Mouse (Mus musculus) ES-E14 (cell line): Measurements from ENCODE around the gene BC048403. TPM values are rescaled to one million over a fixed set of nuclear protein-coding genes. Genes with fewer than 3 reads are reported as not detected.

Experiments used
- DNase-seq: peaks from one replicate; pipeline ENCODE4 v3.0.0-alpha.2; 2013; ENCODE audit warnings: low read depth, low spot score
- H3K27ac ChIP-seq: 2 replicates; pipeline ENCODE4 v1.5.1; 2012; ENCODE audit warnings: low read depth, mild to moderate bottlenecking, low read length, moderate library complexity, mixed read lengths; ENCODE audit not compliant: poor library complexity, insufficient read depth, severe bottlenecking
- H3K36me3 ChIP-seq: 2 replicates; pipeline ENCODE4 v1.6.1; 2012; ENCODE audit warnings: mild to moderate bottlenecking, low read length, moderate library complexity, mixed read lengths; ENCODE audit not compliant: control insufficient read depth, poor library complexity, insufficient read depth, severe bottlenecking
- H3K4me1 ChIP-seq, 2 experiments: fragments of 150-350 bp in 1 of 2; sonication (generic) in 1 of 2; 2 replicates each; pipeline ENCODE4 v1.6.1; 2012; ENCODE audit warnings: low read length in 2 of 2, mild to moderate bottlenecking in 1 of 2, mixed read lengths in 1 of 2; ENCODE audit not compliant: control insufficient read depth in 2 of 2, insufficient read depth in 2 of 2, poor library complexity in 1 of 2
- H3K4me3 ChIP-seq, 2 experiments: fragments of 150-350 bp in 1 of 2; sonication (generic) in 1 of 2; 2 replicates each; pipeline ENCODE4 v1.5.1; 2012; ENCODE audit warnings: low read length in 2 of 2, low read depth in 1 of 2, mild to moderate bottlenecking in 1 of 2, mixed read lengths in 1 of 2; ENCODE audit not compliant: insufficient read depth in 1 of 2, poor library complexity in 1 of 2, severe bottlenecking in 1 of 2
- H3K9ac ChIP-seq: 2 replicates; pipeline ENCODE4 v1.6.1; 2012; ENCODE audit warnings: low read depth, mild to moderate bottlenecking, low read length, mixed read lengths; ENCODE audit not compliant: poor library complexity, insufficient read depth, severe bottlenecking
- H3K9me3 ChIP-seq: fragments of 150-350 bp; sonication (generic); 2 replicates; pipeline ENCODE4 v1.6.1; 2012; ENCODE audit warnings: low read depth, mild to moderate bottlenecking, low read length; ENCODE audit not compliant: control insufficient read depth, insufficient read depth
- CHD2 ChIP-seq: IDR thresholded peaks from 2 replicates; pipeline ENCODE4 v1.6.1; 2014; ENCODE audit warnings: mild to moderate bottlenecking, low read depth, low read length, inconsistent platforms
- HCFC1 ChIP-seq: IDR thresholded peaks from 2 replicates; pipeline ENCODE4 v1.6.1; 2012; ENCODE audit warnings: low read length, inconsistent platforms, borderline replicate concordance; ENCODE audit not compliant: insufficient read depth
- MAFK ChIP-seq: IDR thresholded peaks from 2 replicates; pipeline ENCODE4 v1.6.1; 2014; ENCODE audit warnings: mild to moderate bottlenecking, low read depth, low read length, inconsistent platforms; ENCODE audit not compliant: insufficient read depth
- ZC3H11A ChIP-seq: IDR thresholded peaks from 2 replicates; pipeline ENCODE4 v1.6.1; 2012; ENCODE audit warnings: low read depth, mild to moderate bottlenecking, inconsistent platforms, low read length, borderline replicate concordance
- ZNF384 ChIP-seq: IDR thresholded peaks from 2 replicates; pipeline ENCODE4 v1.6.1; 2012; ENCODE audit warnings: low read depth, low read length, inconsistent platforms
- in situ Hi-C, 2 experiments: fragments of 600-800 bp; cut with MboI; formaldehyde crosslinking; loops; one replicate each; pipeline ENCODE4 v1.15.1; 2025; ENCODE audit warnings: low sequenced_read_pairs in 2 of 2, inconsistent platforms in 1 of 2; ENCODE audit not compliant: unreplicated experiment in 2 of 2
- total RNA-seq: library from RNA; depleted of rRNA; stranded (reverse); fragments of 300-350 nt; gene quantifications from 2 replicates; pipeline ENCODE4 v1.2.3, GENCODE M21; 2012

Gene BC048403
- total RNA-seq, 1 experiment: 5.2 TPM

DNA sequence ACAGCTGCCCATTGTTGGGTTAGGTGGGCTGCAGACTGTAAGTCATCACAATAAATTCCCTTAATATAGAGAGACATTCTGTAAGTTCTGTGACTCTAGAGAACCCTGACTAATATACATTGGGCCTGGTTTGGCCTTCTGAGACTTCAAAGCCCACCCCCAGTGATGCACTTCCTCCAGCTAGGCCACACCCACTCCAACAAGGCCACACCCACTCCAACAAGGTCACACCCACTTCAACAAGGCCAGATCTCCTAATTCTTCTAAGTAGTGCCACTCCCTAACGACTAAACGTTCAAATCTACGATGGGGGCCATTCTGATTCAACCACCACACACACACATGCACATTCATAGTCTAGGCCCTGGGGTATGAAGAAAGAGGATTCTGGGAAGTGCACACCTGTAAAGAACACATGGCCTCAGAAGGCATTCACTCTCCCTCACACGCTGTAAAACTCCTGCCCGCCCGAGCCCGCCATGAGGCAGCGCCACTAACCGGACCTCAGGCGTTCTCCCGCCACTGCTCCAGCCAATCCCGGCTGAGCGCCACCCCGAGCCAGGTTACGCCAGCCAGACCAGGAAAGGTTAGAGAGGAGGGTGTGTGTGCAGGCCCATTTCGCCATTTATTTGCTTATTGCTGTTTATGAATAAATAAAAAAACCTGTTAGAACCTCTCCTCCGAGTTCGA lies 20.7 kb upstream of the BC048403 start:
- TF ChIP-seq ZNF384 (no peak), CHD2 (no peak), MAFK (no peak), HCFC1 (no peak), ZC3H11A (no peak)
- Histone ChIP-seq H3K4me1 (peaks cover 0 to 2% of the 10 kb centered on the region in 2 experiments; a peak in 1 of 4 replicates), H3K9me3 (no peaks in the 10 kb centered on the region), H3K4me3 (no peak overlapping the region), H3K9ac (0 out of 2 replicates have a peak overlapping the region, but pooled peaks have one; percentile 2), H3K36me3 (no peaks in the 10 kb centered on the region; the same call in 1 of the 2 replicates), H3K27ac (no peak overlapping the region)
- DNase-seq: no peak
- in situ Hi-C loops: no loop called here

DNA sequence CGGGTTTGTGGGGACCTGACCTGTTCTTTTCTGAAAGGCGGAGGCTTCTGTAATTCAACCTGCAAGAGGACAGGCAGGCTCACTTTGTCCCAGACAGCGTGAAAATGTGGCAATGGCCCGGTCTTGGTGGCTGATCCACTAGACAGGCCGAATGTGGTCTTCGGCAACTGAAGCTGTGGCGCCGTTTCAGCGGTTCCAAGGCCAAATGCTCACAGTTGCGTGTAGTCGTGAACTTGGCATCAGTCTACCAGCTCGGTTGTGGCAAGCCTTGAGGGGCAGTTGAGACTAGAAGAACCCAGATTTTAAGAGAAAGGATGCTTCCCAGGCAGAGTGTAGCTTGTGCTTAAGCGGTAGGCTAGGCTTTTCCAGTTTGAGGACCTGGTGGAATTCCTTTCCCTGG lies 19.0 kb upstream of the BC048403 start:
- H3K9ac ChIP-seq: no peak overlapping the region
- DNase-seq: no peak

DNA sequence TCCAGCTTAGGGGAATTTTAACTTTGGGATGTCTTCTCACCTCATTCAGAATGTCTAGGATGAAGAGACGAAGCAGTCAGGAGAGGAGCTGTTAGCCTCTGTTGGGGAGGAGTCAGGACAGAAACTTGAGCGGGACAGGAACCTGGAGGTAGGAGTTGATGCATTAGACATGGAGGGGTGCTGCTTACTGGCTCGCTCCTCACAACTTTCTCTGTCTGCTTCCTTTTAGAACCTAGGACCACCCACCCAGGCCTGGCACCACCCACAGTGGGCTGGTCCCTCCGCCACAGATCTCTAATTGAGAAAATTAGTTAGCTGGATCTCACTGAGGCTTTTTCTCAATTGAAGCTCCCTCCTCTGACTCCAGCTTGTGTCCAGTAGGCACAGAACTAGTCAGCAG lies 13.2 kb upstream of the BC048403 start:
- no peak for DNase-seq
- Histone ChIP-seq H3K27ac (no peak overlapping the region), H3K36me3 (no peaks in the 10 kb centered on the region), H3K4me1 (peaks cover 0 to 10% of the 10 kb centered on the region in 2 experiments; a peak in 3 of 4 replicates), H3K9ac (no peak overlapping the region), H3K4me3 (peak overlapping the region in 1 of 2 experiments; percentile 28; a peak in 1 of 4 replicates), H3K9me3 (no peaks in the 10 kb centered on the region)
- TF ChIP-seq CHD2 (no peak), ZNF384 (no peak), HCFC1 (no peak), ZC3H11A (no peak), MAFK (no peak)
- in situ Hi-C loops: no loop called here

More for the DNA sequence above, 19.0 kb upstream of the BC048403 start:
- no peaks in the 10 kb centered on the region for H3K9me3 ChIP-seq
- in situ Hi-C loops: no loop called here
- H3K36me3 ChIP-seq: no peaks in the 10 kb centered on the region; the same call in 1 of the 2 replicates
- no peak overlapping the region for H3K27ac ChIP-seq
- peaks cover 0 to 2% of the 10 kb centered on the region in 2 experiments; a peak in 1 of 4 replicates for H3K4me1 ChIP-seq
- H3K4me3 ChIP-seq: no peak overlapping the region
- TF ChIP-seq HCFC1: no peak
- no peak for TF ChIP-seq ZC3H11A
- no peak for TF ChIP-seq CHD2
- TF ChIP-seq MAFK: no peak
- no peak for TF ChIP-seq ZNF384

DNA sequence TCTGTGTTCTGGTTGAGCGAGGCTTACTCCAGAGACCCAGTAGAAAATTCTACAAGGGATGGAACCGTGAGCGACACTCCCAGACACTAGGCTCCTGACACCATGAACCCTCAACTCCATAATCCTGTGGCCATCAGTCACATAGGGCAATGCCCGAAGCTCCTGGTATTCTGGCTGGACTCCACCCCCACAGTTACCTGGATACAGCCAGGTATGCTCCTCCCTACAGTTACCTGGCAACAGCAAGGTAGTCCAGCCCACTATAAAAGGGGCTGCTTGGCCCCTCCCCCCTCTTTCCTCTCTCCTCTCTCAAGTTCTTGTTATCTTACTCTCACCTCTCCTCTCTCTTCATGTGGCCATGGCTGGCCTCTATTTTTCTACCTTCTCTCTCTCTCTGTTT lies 12.6 kb upstream of the BC048403 start:
- H3K4me3 ChIP-seq: peak overlapping the region in 1 of 2 experiments; percentile 28; a peak in 1 of 4 replicates
- no peak for DNase-seq
- no peak overlapping the region for H3K9ac ChIP-seq
- peaks cover 0 to 10% of the 10 kb centered on the region in 2 experiments; a peak in 3 of 4 replicates for H3K4me1 ChIP-seq
- no peaks in the 10 kb centered on the region for H3K9me3 ChIP-seq
- in situ Hi-C loops: no loop called here
- H3K36me3 ChIP-seq: no peaks in the 10 kb centered on the region
- TF ChIP-seq CHD2: no peak
- no peak for TF ChIP-seq ZC3H11A
- TF ChIP-seq ZNF384: no peak
- TF ChIP-seq HCFC1: no peak
- TF ChIP-seq MAFK: no peak
- no peak overlapping the region for H3K27ac ChIP-seq

DNA sequence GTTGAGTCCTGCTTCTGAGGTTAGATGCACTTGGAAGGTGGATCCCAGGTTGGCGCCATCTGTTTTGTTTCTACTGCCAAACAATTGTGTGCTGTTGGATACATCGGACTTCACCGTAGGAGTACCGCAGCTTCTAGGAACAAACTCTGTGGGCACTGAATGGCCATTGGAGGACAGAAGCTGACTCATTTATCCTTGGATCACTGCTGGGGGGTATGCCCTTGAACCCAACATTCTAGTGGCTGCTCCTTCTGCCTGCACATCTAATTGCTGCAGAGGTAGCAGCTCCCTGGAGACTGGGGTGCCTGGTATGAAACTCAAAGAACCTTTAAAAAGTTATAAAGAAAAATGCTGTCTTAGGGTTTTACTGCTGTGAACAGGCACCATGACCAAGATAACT lies 11.5 kb upstream of the BC048403 start:
- no peak overlapping the region for H3K9ac ChIP-seq
- no peak for DNase-seq
- TF ChIP-seq CHD2 (no peak), ZNF384 (no peak), HCFC1 (no peak), MAFK (no peak), ZC3H11A (no peak)
- 0 out of 4 replicates have a peak overlapping the region, but pooled peaks of 1 of the 2 experiments have one; percentile 9 for H3K4me3 ChIP-seq
- no peak overlapping the region for H3K27ac ChIP-seq
- H3K4me1 ChIP-seq: peaks cover 0 to 10% of the 10 kb centered on the region in 2 experiments; a peak in 3 of 4 replicates
- H3K9me3 ChIP-seq: no peaks in the 10 kb centered on the region
- in situ Hi-C loops: no loop called here
- H3K36me3 ChIP-seq: no peaks in the 10 kb centered on the region
